Mouse (Mus musculus): ENCODE data around the gene Fv1.

Fv1 gene

GRCm38 (mm10) chr4:147886158-147886557, 17.4 kb downstream of the Fv1 start:
- DNase-seq: no peak

DNA sequence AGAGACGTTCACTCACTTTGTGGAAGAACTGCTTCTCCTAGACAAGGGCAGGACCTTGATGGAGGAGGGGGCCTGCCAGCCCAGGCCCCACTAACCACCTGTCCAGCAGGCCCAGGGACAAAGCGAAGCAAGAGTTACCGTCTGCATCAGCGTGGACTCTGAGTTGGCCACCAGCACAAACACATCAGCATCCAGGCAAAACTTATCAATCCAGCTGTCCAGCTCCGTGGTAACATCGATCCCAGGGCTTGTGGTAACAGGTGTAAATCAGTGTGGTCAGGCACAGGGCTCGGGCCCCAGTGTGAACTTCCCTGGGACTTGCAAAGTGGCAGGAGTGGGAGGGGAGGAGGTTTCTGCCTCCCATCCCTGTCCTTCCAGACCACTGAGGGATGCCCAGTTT, 18.5 kb downstream of the Fv1 start:
- DNase-seq: no peak

GRCm38 (mm10) chr4:147888237-147888636, 19.5 kb downstream of the Fv1 start:
- no peak for DNase-seq

- DNase-seq: no peak
Observed at GRCm38 (mm10) chr4:147890341-147890740, 21.6 kb downstream of the Fv1 start.

GRCm38 (mm10) chr4:147895815-147896330, 27.1 kb downstream of the Fv1 start:
- DNase-seq: no peak

- DNase-seq: no peak
Observed at GRCm38 (mm10) chr4:147896411-147896810, 27.6 kb downstream of the Fv1 start.

DNA sequence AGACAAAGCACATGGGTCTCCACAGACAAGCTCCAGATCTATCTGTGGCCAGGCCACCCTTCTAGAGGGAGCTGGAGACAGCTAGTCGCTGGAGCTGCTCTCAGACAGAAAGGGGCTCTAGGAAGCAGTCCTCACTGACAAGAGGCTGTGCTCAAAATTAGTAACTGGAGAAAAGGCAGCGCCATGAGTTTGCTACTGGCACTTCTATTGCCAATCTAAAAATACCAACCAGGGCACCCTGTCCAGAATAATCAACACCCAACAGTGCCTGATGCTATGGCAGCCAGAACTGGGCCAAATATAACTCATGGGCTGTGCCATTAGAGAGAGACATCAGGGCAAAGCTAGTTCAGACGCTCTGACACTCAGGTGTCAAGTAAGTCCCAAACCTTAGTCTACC, 28.6 kb downstream of the Fv1 start:
- no peak for DNase-seq

DNA sequence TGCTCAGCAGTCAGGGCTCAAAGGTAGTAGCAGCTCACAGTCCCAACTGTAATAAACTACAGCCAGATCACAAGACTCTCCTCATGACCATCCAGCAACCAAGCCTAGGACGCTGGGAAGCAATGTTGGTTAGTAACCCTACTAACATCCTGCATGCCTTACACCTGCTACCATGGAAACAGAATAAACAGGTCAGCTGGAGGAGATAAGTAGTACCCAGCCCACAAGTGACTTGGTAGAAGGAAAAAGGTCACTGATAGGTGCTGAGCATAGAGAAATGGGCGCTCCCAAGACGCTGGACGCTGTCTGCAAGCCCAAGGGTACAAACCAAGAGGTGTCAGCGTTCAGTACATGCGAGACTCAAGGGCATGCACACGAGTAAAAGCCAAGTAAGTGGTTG, 31.7 kb downstream of the Fv1 start:
- no peak for DNase-seq

- DNase-seq: no peak
Observed at GRCm38 (mm10) chr4:147902906-147903500, 34.2 kb downstream of the Fv1 start.

GRCm38 (mm10) chr4:147903601-147904000, 34.8 kb downstream of the Fv1 start:
- DNase-seq: no peak

- peak; percentile 93 for DNase-seq
Observed at GRCm38 (mm10) chr4:147904313-147905089, 35.7 kb downstream of the Fv1 start, which contains the start of gene Mfn2. Mfn2 (minus strand) TSS chr4:147904704.

DNA sequence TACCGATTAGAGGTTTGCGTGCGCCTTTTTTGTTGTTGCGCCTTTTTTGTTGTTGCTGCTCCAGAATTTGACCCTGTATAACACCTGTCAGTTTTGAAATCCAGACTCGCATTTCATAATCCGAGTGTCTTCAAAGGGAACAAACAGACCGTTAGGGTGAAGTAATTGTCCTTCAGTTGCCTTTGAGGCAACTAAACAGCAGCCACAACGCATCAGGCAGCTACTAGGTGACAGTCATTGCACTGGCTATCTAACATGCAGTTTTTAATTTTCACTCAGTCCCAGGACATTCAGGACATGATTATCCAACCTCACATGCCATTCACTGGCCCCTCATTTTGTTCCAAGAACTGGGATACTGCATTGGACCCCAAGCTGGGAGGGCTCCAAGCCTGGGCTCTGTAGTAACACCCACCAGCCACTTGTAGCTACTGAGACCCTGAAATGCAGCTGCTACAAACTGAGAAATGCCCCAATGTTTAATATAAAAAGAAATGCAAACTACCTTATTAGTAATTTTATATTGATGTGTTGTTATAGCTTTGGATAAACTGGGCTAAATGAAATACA, 36.4 kb downstream of the Fv1 start:
- DNase-seq: no peak

DNA sequence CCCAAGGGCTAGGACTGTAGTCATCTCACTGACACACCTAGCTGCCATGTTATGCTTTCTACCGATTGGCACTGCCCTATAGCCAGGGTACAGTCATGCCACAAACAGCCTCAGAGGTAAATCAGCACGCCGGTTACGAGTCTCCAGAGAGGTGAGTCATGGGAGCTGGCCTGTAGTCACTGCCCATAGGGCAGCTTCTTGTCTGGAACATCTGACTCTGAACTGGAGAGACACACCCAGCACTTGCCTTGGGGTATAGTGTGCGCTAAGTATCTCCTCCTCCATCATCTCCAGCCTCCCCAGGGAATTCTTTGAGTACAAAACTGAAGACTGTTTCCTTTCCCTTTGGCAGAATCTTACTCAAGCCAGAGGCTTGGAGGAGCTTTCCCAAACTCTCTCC, 37.5 kb downstream of the Fv1 start:
- DNase-seq: no peak

- peak; percentile 14 for DNase-seq
Observed at GRCm38 (mm10) chr4:147909486-147909885, 40.7 kb downstream of the Fv1 start.

DNA sequence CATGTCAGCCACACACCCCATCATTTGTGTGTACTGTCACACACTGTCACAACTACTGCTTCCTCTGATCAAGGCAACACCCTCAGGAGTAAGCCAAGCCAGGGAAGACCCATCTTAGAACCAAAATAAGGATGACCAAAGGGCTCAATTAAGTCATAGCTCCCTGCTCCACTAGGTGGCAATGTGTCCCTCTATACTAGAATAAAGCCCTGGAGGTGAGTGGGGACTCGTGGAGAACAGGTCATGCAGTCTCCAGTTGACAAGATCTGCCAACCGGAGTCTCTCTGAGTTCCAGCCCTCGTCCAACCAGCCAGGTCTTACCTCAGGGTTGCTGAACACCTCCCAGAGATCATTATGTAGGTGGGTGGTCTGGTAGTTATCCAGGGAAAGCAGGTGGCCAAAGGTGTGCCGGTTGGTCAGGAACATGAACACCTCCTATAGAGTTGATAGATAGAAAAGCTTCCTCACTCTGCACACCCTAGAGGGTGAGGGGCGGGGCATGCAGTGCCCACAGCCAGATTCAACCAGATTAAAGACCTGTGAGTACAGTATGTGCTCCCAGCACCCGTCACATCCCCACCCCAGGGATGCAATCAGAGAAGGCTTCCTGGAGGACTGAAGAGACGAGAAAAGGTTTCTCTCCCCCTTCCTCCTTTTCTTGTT, 49.8 kb downstream of the Fv1 start:
- peak; percentile 72 for DNase-seq

All from lung, postnatal 10 days (tissue).